Mouse (Mus musculus) lung, adult 2 months (tissue): ENCODE results near the gene Lhx2.

Experiments used
- CTCF ChIP-seq: fragments of 200-500 bp; IDR thresholded peaks from 2 replicates; pipeline ENCODE4 v1.5.1; 2011; ENCODE audit warnings: mild to moderate bottlenecking, low read length, control low read depth; ENCODE audit not compliant: insufficient read depth
- POLR2A ChIP-seq: fragments of 200-500 bp; IDR thresholded peaks from 2 replicates; pipeline ENCODE4 v1.6.1; 2011; ENCODE audit warnings: low read depth, mild to moderate bottlenecking, control low read depth, low read length, borderline replicate concordance; ENCODE audit errors: extremely low read depth

DNA sequence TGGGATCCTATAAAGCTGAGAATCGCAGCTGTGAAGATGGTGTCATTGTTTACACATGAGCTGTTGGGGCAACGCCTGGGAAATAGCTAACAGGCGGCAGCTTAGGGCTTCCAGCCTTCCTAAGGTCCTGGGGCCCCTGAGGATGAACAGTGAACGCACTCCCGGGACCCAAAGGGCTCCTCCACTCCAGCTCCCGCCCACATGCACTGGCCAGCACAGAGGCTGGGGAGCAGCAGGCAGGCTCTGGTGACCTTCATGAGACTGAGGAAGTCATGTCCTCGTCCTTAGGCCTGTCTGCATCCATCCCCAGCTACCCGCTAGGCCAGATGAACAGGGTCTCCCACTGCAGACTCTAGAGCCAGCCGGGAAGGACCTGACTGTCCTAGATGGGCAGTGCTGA is 27.9 kb downstream of the Lhx2 start:
- no peak for TF ChIP-seq POLR2A
- no peak for TF ChIP-seq CTCF
